Mouse (Mus musculus) hindbrain, embryonic 16.5 days (tissue): ENCODE measurements around the gene Clec16a. TPM values are rescaled to one million over a fixed set of nuclear protein-coding genes. Genes with fewer than 3 reads are reported as not detected.

Experiments used
- ATAC-seq: fragments of 200-750 bp; cut with Nextera tagmentation; 2 replicates; pipeline ENCODE4 v1.8.0; 2017; ENCODE audit warnings: moderate TSS enrichment, moderate library complexity
- H3K27ac ChIP-seq: fragments of 300-500 bp; sonication (generic); 2 replicates; pipeline ENCODE4 v1.5.1; 2014; ENCODE audit warnings: low read depth, mild to moderate bottlenecking, control low read depth, low read length, moderate library complexity
- H3K27me3 ChIP-seq: fragments of 300-500 bp; sonication (generic); replicated peaks from 2 replicates; pipeline ENCODE4 v1.6.1; 2014; ENCODE audit warnings: low read length; ENCODE audit not compliant: control insufficient read depth, insufficient read depth
- H3K36me3 ChIP-seq: fragments of 300-500 bp; sonication (generic); 2 replicates; pipeline ENCODE4 v1.6.1; 2014; ENCODE audit warnings: mild to moderate bottlenecking, low read length, moderate library complexity, mixed read lengths; ENCODE audit not compliant: control insufficient read depth, insufficient read depth
- H3K4me1 ChIP-seq: fragments of 300-500 bp; sonication (generic); 2 replicates; pipeline ENCODE4 v1.6.1; 2014; ENCODE audit warnings: low read depth, low read length; ENCODE audit not compliant: control insufficient read depth, insufficient read depth
- H3K4me2 ChIP-seq: fragments of 300-500 bp; sonication (generic); 2 replicates; pipeline ENCODE4 v1.6.1; 2014; ENCODE audit warnings: mild to moderate bottlenecking, low read length, control low read depth, moderate library complexity
- H3K4me3 ChIP-seq: fragments of 300-500 bp; sonication (generic); 2 replicates; pipeline ENCODE4 v1.5.1; 2014; ENCODE audit warnings: mild to moderate bottlenecking, low read length, control low read depth, moderate library complexity
- H3K9ac ChIP-seq: fragments of 300-500 bp; sonication (generic); 2 replicates; pipeline ENCODE4 v1.6.1; 2014; ENCODE audit warnings: low read depth, mild to moderate bottlenecking, control low read depth, low read length, moderate library complexity
- H3K9me3 ChIP-seq: fragments of 300-500 bp; sonication (generic); 2 replicates; pipeline ENCODE4 v1.6.1; 2014; ENCODE audit warnings: mild to moderate bottlenecking, low read length, moderate library complexity; ENCODE audit not compliant: control insufficient read depth
- WGBS: fragments of 180-500 bp; shearing (Covaris S2); extraction: QIAGEN DNeasy Blood & Tissue Kit; methylation state at CpG from one replicate; pipeline ENCODE4 v1.1.7; 2014; 5-methylcytosine and 5-hydroxymethylcytosine counted together
- polyA plus RNA-seq: library from polyadenylated mRNA; unstranded; fragments of >200 nt; fragmentation: Nextera tagmentation; extraction: Ambion mirVana; gene quantifications from 2 replicates; pipeline ENCODE4 v1.2.1, GENCODE M21; 2015

Clec16a gene
- polyA plus RNA-seq, 1 experiment from 2014 or later = 60.7 TPM

DNA sequence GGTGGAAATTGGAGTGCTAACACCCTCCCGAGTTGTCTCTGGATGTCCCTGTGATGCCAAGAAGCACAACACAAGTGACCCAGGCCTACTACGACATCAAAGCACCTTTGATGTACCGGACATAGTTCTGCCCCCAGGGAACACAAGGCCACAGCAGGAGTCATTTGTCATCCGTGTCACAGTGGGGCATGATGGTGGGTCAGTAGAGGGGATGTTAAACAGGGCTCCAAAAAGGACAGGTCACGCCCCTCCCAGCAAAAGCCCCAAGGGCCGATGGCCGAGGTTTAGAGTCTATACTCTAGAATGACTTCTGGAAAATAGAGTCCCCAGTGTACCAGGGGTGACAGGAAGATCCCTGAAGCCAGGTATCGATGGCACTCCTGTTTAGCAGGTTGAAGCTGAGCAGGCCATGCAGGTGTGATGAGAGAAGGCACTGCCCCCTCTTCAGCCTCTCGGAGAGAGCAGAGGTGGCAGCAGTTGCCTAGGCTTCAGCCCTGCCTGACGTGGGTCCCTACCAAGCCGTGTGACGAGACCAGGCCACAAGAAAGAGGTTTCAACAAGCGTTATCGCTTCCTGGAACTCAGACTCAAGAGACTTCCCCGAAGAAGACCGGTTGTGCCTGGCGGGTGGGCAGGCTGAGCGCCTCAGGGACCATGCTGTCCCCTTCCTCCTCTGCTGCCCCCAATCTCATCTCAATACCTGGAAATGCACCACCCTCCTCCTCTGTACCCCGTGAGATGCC, 226.8 kb downstream of the Clec16a start:
- no peak for ATAC-seq
- WGBS = 62% methylated on average over 19 of the region's 19 CpGs
- H3K9ac ChIP-seq = no peak overlapping the region
- H3K36me3 ChIP-seq = no peaks in the 10 kb centered on the region
- no peak overlapping the region for H3K4me3 ChIP-seq
- no peak overlapping the region for H3K4me2 ChIP-seq
- no peak overlapping the region for H3K27ac ChIP-seq
- H3K9me3 ChIP-seq = no peaks in the 10 kb centered on the region
- H3K4me1 ChIP-seq = no peaks in the 10 kb centered on the region
- no peaks in the 10 kb centered on the region for H3K27me3 ChIP-seq

DNA sequence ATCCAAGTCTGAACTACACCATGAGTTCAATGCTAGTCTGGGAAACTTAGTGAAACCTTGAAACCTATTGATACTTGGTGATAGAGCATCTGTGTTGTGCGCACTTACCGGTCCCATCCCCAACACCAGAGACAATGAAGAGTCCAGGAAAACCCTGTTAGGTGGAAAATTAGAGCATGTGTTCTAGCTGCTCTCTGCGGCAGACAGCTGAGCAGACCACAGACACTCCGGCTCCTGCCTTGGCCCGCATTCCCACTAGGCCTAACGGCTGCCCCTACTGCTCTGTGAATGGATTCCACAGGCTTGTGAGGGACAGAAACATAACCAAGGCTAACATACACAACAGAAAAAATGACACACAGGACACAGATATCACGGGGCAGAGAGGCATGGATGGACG, 228.4 kb downstream of the Clec16a start:
- Histone ChIP-seq H3K9ac (no peak overlapping the region), H3K4me1 (no peaks in the 10 kb centered on the region), H3K36me3 (no peaks in the 10 kb centered on the region), H3K4me2 (no peak overlapping the region), H3K4me3 (no peak overlapping the region), H3K9me3 (no peaks in the 10 kb centered on the region), H3K27me3 (no peaks in the 10 kb centered on the region), H3K27ac (no peak overlapping the region)
- ATAC-seq = no peak
- WGBS = 81% methylated on average over 8 of the region's 8 CpGs

DNA sequence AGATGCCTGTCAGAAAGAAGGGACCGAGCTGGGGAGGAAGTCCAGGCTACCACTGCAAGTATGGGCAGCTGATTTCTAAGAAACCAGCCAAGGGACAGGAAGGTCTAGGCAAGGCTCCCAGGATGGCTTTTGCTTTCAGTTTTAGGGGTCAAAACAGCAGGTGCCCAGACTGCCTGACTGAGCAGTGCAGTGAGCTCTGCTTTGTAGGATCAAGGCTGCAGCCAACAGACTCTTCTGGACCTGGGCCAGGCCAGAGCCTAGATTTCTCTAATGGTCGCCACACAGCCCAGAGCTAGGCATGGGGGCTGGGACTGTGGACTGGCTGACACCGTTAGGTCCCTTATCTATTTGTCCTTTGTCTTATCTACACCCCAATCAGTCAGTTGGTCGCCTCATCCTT, 229.6 kb downstream of the Clec16a start:
- 70% methylated on average over 4 of the region's 4 CpGs for WGBS
- no peak for ATAC-seq
- Histone ChIP-seq H3K4me1 (no peaks in the 10 kb centered on the region), H3K36me3 (no peaks in the 10 kb centered on the region), H3K27ac (no peak overlapping the region), H3K9me3 (no peaks in the 10 kb centered on the region), H3K4me2 (no peak overlapping the region), H3K9ac (no peak overlapping the region), H3K27me3 (no peaks in the 10 kb centered on the region), H3K4me3 (no peak overlapping the region)

DNA sequence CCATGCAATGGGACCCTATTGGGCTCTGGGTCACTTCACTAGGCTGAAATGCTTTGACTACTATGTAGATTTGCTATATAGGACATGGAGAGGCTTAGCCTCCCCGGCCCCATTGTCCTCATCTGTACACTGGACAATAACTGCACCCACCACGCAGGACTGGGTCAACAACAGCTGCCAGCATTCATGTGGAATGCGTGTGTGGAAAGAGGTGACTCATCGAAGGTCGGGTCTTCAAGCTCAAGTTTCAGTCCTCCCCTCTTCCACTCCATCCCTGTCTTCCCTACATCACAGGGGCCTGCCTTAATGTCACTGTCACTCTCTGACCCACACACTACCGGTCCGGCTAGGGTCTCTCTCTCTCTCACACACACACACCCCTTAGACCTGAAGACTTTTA, 231.2 kb downstream of the Clec16a start:
- Histone ChIP-seq H3K27ac (no peak overlapping the region), H3K4me2 (no peak overlapping the region), H3K9ac (no peak overlapping the region), H3K4me3 (no peak overlapping the region), H3K9me3 (no peaks in the 10 kb centered on the region), H3K4me1 (no peaks in the 10 kb centered on the region), H3K36me3 (no peaks in the 10 kb centered on the region), H3K27me3 (no peaks in the 10 kb centered on the region)
- no peak for ATAC-seq
- 77% methylated on average over 7 of the region's 7 CpGs for WGBS

DNA sequence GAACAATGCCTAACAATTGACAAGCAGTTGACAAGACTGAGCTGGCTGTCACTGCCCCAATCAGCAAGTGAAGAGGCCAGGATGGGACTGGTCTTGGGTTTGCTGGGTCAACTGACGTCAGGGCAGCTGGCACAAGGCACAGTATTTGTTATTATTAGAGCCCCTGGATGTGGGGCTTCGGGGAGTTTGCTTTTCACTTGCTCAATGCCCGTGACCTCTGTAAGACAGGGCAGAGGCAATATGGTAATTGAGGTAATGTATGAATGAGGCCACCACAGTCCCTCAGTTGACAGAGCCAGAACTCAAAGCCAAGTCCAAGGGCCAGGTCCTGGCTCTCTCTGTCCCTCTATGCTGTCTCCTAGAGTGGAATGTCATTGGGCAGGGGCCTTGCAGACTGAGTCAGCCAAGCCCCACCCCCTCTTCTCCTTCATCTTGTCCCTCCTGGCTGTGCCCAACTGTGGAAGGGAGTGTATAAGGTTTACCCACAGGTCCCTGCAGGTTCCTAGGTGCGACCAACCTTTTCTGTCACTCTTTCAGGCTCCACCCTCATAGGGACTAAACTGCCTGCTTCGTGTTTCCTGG, 232.5 kb downstream of the Clec16a start:
- Histone ChIP-seq H3K27ac (no peak overlapping the region), H3K27me3 (no peaks in the 10 kb centered on the region), H3K4me3 (no peak overlapping the region), H3K4me2 (no peak overlapping the region), H3K4me1 (peaks cover 4% of the 10 kb centered on the region), H3K9me3 (no peaks in the 10 kb centered on the region), H3K9ac (no peak overlapping the region), H3K36me3 (no peaks in the 10 kb centered on the region)
- 0 out of 2 replicates have a peak, but pooled peaks have one; percentile 13 for ATAC-seq
- 67% methylated on average over 5 of the region's 5 CpGs for WGBS

DNA sequence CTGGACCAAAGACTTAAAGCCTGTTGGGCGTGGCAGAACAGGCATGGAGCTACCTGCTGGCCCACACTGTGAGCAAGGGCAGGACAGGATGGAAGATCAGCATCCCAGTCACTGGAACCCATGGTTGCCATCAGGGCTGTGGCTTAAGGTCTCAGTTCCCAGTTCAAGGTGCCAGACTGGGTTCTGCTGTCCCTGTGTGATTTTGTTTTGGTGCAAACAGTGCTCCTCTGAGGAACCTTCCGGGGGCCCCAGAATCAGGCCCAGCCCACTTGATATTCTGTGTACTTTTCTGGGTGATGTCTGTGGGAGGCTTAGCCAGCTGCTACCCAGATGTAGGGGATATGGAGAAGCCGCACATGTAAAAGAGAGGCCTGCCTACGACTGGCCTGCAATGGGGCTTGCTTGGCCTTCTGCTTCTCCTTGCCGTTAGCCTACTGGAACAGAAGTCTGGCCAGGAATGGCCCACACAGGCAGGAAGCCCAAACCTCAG, 235.5 kb downstream of the Clec16a start:
- Histone ChIP-seq H3K9ac (no peak overlapping the region), H3K4me2 (no peak overlapping the region), H3K4me1 (peaks cover 7% of the 10 kb centered on the region), H3K9me3 (no peaks in the 10 kb centered on the region), H3K4me3 (no peak overlapping the region), H3K27me3 (no peaks in the 10 kb centered on the region), H3K36me3 (no peaks in the 10 kb centered on the region), H3K27ac (no peak overlapping the region)
- 88% methylated on average over 5 of the region's 5 CpGs for WGBS
- ATAC-seq = no peak

DNA sequence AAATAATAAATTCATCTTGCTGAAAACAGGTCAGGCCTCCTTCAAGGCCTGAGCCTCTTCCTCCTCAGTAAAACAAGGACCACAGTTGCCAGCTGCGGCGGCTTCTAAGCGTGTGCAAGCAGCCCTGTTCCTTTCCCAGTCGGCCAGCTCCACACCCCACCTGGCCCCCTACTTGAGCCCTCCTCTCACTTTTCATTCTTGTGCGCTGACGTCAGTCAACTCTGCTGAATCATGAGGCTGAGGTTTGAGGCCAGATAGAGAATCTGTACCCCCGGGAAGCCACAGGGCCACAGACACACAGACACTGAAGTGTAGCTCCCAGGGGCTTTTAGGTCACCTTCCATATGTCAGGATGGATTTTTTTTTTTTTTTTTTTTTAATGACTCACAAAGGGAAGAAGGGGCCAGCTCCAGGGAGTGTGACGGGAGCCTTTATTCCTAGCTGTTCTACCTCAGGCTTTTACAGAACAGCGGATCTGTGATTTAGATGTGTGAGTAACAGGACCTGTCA, 236.8 kb downstream of the Clec16a start:
- Histone ChIP-seq H3K4me1 (peaks cover 12% of the 10 kb centered on the region), H3K4me2 (no peak overlapping the region; the same call in 1 of the 2 replicates), H3K9ac (no peak overlapping the region), H3K27ac (no peak overlapping the region), H3K9me3 (no peaks in the 10 kb centered on the region), H3K4me3 (no peak overlapping the region), H3K27me3 (no peaks in the 10 kb centered on the region), H3K36me3 (no peaks in the 10 kb centered on the region)
- ATAC-seq = no peak
- WGBS = 45% methylated on average over 9 of the region's 9 CpGs

DNA sequence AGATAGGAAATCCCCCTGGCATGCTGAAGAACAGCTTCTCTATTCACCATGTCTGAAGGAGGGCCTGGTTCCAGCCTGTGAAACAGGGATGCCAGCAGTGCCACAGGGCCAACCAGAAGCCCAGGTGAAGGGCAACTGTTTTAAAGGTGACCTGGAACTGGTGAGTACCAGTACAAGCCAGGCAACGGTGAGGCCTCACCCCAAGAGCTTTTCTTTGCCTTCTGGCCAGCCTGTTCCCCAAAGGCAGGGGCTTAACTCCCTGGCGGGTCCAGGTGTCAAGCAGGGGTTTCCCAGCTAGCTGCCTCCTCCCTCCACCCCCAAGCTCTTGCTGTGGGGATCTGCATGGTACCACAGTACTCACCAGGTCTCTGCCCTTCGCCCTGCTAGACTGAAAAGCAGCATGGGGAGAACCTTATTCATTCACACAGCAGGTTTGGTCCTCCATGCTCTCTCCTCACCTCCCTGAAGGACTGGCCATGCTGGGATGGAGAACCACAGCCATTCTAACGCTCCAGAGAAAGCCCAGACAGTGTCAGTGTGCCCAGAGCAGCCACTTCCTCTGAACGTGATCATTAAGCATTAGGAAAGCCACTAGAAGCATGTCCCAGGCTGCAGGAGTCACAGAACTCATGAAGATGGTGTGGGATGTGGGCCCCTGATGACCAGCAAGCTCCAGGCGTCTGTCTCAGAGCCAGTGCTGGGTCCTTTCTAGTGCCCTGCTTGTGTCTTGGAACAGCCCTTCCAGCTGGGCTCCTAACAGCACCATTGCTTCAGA, 237.4 kb downstream of the Clec16a start:
- no peak overlapping the region for H3K27ac ChIP-seq
- H3K4me1 ChIP-seq = peaks cover 12% of the 10 kb centered on the region
- no peak for ATAC-seq
- no peaks in the 10 kb centered on the region for H3K9me3 ChIP-seq
- WGBS = 47% methylated on average over 6 of the region's 6 CpGs
- H3K27me3 ChIP-seq = no peaks in the 10 kb centered on the region
- peak overlapping the region; percentile 25; the same call in 1 of the 2 replicates for H3K9ac ChIP-seq
- no peak overlapping the region; the same call in 1 of the 2 replicates for H3K4me3 ChIP-seq
- H3K4me2 ChIP-seq = peak overlapping the region; percentile 99
- H3K36me3 ChIP-seq = no peaks in the 10 kb centered on the region

DNA sequence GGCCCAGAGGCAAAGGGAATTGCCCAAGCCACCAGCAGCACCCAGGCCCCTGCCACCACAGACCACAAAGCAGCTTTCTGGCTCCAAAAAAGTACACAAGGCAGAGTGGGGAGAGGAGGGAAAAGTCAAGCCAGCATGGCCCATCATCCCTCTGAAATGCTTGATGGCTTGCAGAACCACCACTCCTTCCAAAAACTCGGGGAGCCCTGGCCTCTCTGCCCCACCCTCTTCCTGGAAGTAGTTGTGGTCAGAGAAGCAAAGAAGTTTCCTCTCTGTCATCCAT, 238.0 kb downstream of the Clec16a start:
- WGBS = 55% methylated on average over 1 of the region's 1 CpGs
- no peaks in the 10 kb centered on the region for H3K27me3 ChIP-seq
- no peaks in the 10 kb centered on the region for H3K9me3 ChIP-seq
- peaks cover 12% of the 10 kb centered on the region for H3K4me1 ChIP-seq
- no peak overlapping the region for H3K4me3 ChIP-seq
- peak overlapping the region; percentile 99 for H3K4me2 ChIP-seq
- peak overlapping the region; percentile 25; the same call in 1 of the 2 replicates for H3K9ac ChIP-seq
- no peaks in the 10 kb centered on the region for H3K36me3 ChIP-seq
- H3K27ac ChIP-seq = no peak overlapping the region
- ATAC-seq = no peak
